Mouse (Mus musculus) B cell, adult 2 months (primary cell): ENCODE results near the gene A730015C16Rik.

Experiments used
- DNase-seq, 2 experiments: peaks; one replicate each; pipeline ENCODE4 v3.0.0; 2022

The A730015C16Rik gene

GRCm38 (mm10) chr4:108826643-108827042 lies 21.8 kb downstream of the A730015C16Rik start:
- no peak for DNase-seq

- DNase-seq: no peak
Observed at GRCm38 (mm10) chr4:108826096-108826495, 22.3 kb downstream of the A730015C16Rik start.

GRCm38 (mm10) chr4:108825677-108826076 lies 22.7 kb downstream of the A730015C16Rik start:
- no peak for DNase-seq

- no peak for DNase-seq
Observed at GRCm38 (mm10) chr4:108811550-108811949, 36.9 kb downstream of the A730015C16Rik start.

GRCm38 (mm10) chr4:108811142-108811541 lies 37.3 kb downstream of the A730015C16Rik start:
- DNase-seq: no peak

GRCm38 (mm10) chr4:108803535-108803934 lies 44.9 kb downstream of the A730015C16Rik start:
- no peak for DNase-seq

- DNase-seq: peak; percentile 65 to 71
Observed at GRCm38 (mm10) chr4:108798083-108798830, 50.2 kb downstream of the A730015C16Rik start.
